Mouse (Mus musculus) liver, adult 2 months (tissue): ENCODE results near the gene Lypd1. TPM values are rescaled to one million over a fixed set of nuclear protein-coding genes. Genes with fewer than 3 reads are reported as not detected.

Experiments
- DNase-seq: peaks from one replicate; pipeline ENCODE4 v3.0.0-alpha.2; 2011; ENCODE audit warnings: low read depth, low spot score; ENCODE audit errors: extremely low read depth
- H3K27ac ChIP-seq: fragments of 200-500 bp; replicated peaks from 2 replicates; pipeline ENCODE4 v1.5.1; 2012; ENCODE audit warnings: low read depth, mild to moderate bottlenecking, control low read depth, inconsistent platforms, low read length; ENCODE audit not compliant: insufficient read depth
- H3K27me3 ChIP-seq: fragments of 200-500 bp; 2 replicates; pipeline ENCODE4 v1.6.1; 2012; ENCODE audit warnings: mild to moderate bottlenecking, moderate library complexity, low read length, inconsistent platforms; ENCODE audit not compliant: control insufficient read depth, insufficient read depth
- H3K36me3 ChIP-seq: fragments of 200-500 bp; 2 replicates; pipeline ENCODE4 v1.6.1; 2012; ENCODE audit warnings: low read length, inconsistent platforms; ENCODE audit not compliant: control insufficient read depth, insufficient read depth
- H3K4me1 ChIP-seq: fragments of 200-500 bp; 2 replicates; pipeline ENCODE4 v1.6.1; 2011; ENCODE audit warnings: low read length; ENCODE audit not compliant: control insufficient read depth, insufficient read depth
- H3K4me3 ChIP-seq: fragments of 200-500 bp; 2 replicates; pipeline ENCODE4 v1.5.1; 2011; ENCODE audit warnings: low read depth, mild to moderate bottlenecking, control low read depth, low read length, moderate library complexity; ENCODE audit not compliant: insufficient read depth
- H3K79me2 ChIP-seq: fragments of 200-500 bp; 2 replicates; pipeline ENCODE4 v1.6.1; 2012; ENCODE audit warnings: inconsistent platforms, mild to moderate bottlenecking, low read length, moderate library complexity; ENCODE audit not compliant: control insufficient read depth, insufficient read depth
- H3K9ac ChIP-seq: fragments of 200-500 bp; 2 replicates; pipeline ENCODE4 v1.6.1; 2012; ENCODE audit warnings: low read depth, mild to moderate bottlenecking, control low read depth, inconsistent platforms, low read length
- CTCF ChIP-seq: fragments of 200-500 bp; IDR thresholded peaks from 2 replicates; pipeline ENCODE4 v1.5.1; 2011; ENCODE audit warnings: low read depth, low read length, control low read depth
- POLR2A ChIP-seq: fragments of 200-500 bp; IDR thresholded peaks from 2 replicates; pipeline ENCODE4 v1.6.1; 2011; ENCODE audit warnings: low read length, control low read depth; ENCODE audit not compliant: insufficient read depth; ENCODE audit errors: extremely low read depth
- WGBS: fragments of 180-500 bp; shearing (Covaris S2); methylation state at CpG from one replicate; pipeline ENCODE4 v1.1.7; 2018; 5-methylcytosine and 5-hydroxymethylcytosine counted together
- polyA plus RNA-seq: library from polyadenylated mRNA; depleted of rRNA; stranded (reverse); fragments of >200 nt; gene quantifications from 2 replicates; pipeline ENCODE4 v1.2.3, GENCODE M21; 2012
- total RNA-seq: library from RNA; depleted of rRNA; stranded (reverse); fragments of >200 nt; gene quantifications from 2 replicates; pipeline ENCODE4 v1.2.3, GENCODE M21; 2014

Gene Lypd1
- total and polyA plus RNA-seq, 2 experiments = not detected

GRCm38 (mm10) chr1:125893158-125893557 is 19.7 kb downstream of the Lypd1 start:
- no peaks in the 10 kb centered on the region for H3K4me1 ChIP-seq

GRCm38 (mm10) chr1:125870056-125870455 is 42.8 kb downstream of the Lypd1 start:
- H3K79me2 ChIP-seq = no peaks in the 10 kb centered on the region
- DNase-seq = no peak
- WGBS = 68% methylated on average over 7 of the region's 7 CpGs
- no peaks in the 10 kb centered on the region for H3K27me3 ChIP-seq
- H3K9ac ChIP-seq = no peak overlapping the region
- no peak for TF ChIP-seq CTCF
- TF ChIP-seq POLR2A = no peak
- H3K27ac ChIP-seq = no peak overlapping the region
- no peaks in the 10 kb centered on the region for H3K4me1 ChIP-seq
- H3K36me3 ChIP-seq = no peaks in the 10 kb centered on the region
- H3K4me3 ChIP-seq = no peak overlapping the region

More at GRCm38 (mm10) chr1:125893158-125893557, 19.7 kb downstream of the Lypd1 start:
- H3K9ac ChIP-seq = no peak overlapping the region
- WGBS = 93% methylated on average over 9 of the region's 9 CpGs
- no peak for DNase-seq
- H3K4me3 ChIP-seq = no peak overlapping the region
- no peaks in the 10 kb centered on the region for H3K36me3 ChIP-seq
- no peaks in the 10 kb centered on the region for H3K27me3 ChIP-seq
- TF ChIP-seq POLR2A (no peak), CTCF (no peak)
- no peaks in the 10 kb centered on the region for H3K79me2 ChIP-seq
- H3K27ac ChIP-seq = no peak overlapping the region

GRCm38 (mm10) chr1:125858631-125859030 is 54.3 kb downstream of the Lypd1 start:
- Histone ChIP-seq H3K9ac (no peak overlapping the region), H3K4me3 (no peak overlapping the region), H3K27me3 (no peaks in the 10 kb centered on the region), H3K27ac (no peak overlapping the region), H3K4me1 (no peaks in the 10 kb centered on the region; the same call in 1 of the 2 replicates), H3K79me2 (no peaks in the 10 kb centered on the region), H3K36me3 (no peaks in the 10 kb centered on the region)
- WGBS = 90% methylated on average over 5 of the region's 5 CpGs
- TF ChIP-seq CTCF (no peak), POLR2A (no peak)
- no peak for DNase-seq

GRCm38 (mm10) chr1:125854646-125855045 is 58.3 kb downstream of the Lypd1 start:
- 62% methylated on average over 5 of the region's 5 CpGs for WGBS

GRCm38 (mm10) chr1:125839746-125840392 is 73.0 kb downstream of the Lypd1 start:
- Histone ChIP-seq H3K27me3 (no peaks in the 10 kb centered on the region), H3K9ac (no peak overlapping the region), H3K4me3 (no peak overlapping the region), H3K4me1 (no peaks in the 10 kb centered on the region), H3K36me3 (no peaks in the 10 kb centered on the region), H3K27ac (no peak overlapping the region), H3K79me2 (no peaks in the 10 kb centered on the region)
- DNase-seq = no peak
- 80% methylated on average over 13 of the region's 13 CpGs for WGBS
- no peak for TF ChIP-seq CTCF
- TF ChIP-seq POLR2A = no peak

More at GRCm38 (mm10) chr1:125854646-125855045, 58.3 kb downstream of the Lypd1 start:
- H3K4me1 ChIP-seq = no peaks in the 10 kb centered on the region; the same call in 1 of the 2 replicates
- H3K27ac ChIP-seq = no peak overlapping the region
- DNase-seq = no peak
- no peak overlapping the region for H3K9ac ChIP-seq
- TF ChIP-seq CTCF = no peak
- TF ChIP-seq POLR2A = no peak
- no peak overlapping the region for H3K4me3 ChIP-seq
- no peaks in the 10 kb centered on the region for H3K27me3 ChIP-seq
- no peaks in the 10 kb centered on the region for H3K36me3 ChIP-seq
- no peaks in the 10 kb centered on the region for H3K79me2 ChIP-seq

- H3K9ac ChIP-seq = no peak overlapping the region
- H3K36me3 ChIP-seq = no peaks in the 10 kb centered on the region
- H3K27me3 ChIP-seq = no peaks in the 10 kb centered on the region
- no peak for TF ChIP-seq CTCF
- no peak for TF ChIP-seq POLR2A
- WGBS = 3% methylated on average over 1 of the region's 1 CpGs
- no peak overlapping the region for H3K4me3 ChIP-seq
- DNase-seq = no peak
- no peaks in the 10 kb centered on the region for H3K79me2 ChIP-seq
- no peaks in the 10 kb centered on the region for H3K4me1 ChIP-seq
- H3K27ac ChIP-seq = no peak overlapping the region
Observed at GRCm38 (mm10) chr1:125837507-125837906, 75.4 kb downstream of the Lypd1 start.
